In genomic region chr5:112254282-112254806, GRCm38 (mm10) we compare ENCODE assay signal across 10 mouse cellular contexts. TPM values are rescaled to one million over a fixed set of nuclear protein-coding genes. Genes with fewer than 3 reads are reported as not detected.
A peak's percentile ranks its signal among the peaks of the same experiment; 100 is the strongest.
DNase-seq lines count a peak whose midpoint lies in the region; ATAC-seq lines count a peak whose summit lies in the region.
"Had no signal": no experiment of that assay in that cellular context is flagged by ENCODE, and none has a peak within 500 bp of the region (broad histone marks: within the 10 kb centered on the region; RNA-seq: fewer than 3 reads in every experiment).

No protein-coding gene starts in this region.

- no peak overlapping the region for H3K27ac ChIP-seq in embryonic facial prominence, embryonic 14.5 days (replicated peaks; ENCODE audit: low read depth, low read length)
- H3K27ac ChIP-seq in embryonic facial prominence, embryonic 10.5 days (replicated peaks), result no peak overlapping the region
- H3K27ac ChIP-seq: embryonic facial prominence, embryonic 13.5 days; macrophage had no signal

- H3K36me3 ChIP-seq in embryonic facial prominence, embryonic 14.5 days (ENCODE audit: control insufficient read depth, insufficient read depth, low read length), result no peaks in the 10 kb centered on the region
- H3K36me3 ChIP-seq in embryonic facial prominence, embryonic 10.5 days (replicated peaks), result no peaks in the 10 kb centered on the region
- H3K36me3 ChIP-seq: embryonic facial prominence, embryonic 13.5 days had no signal

- H3K27me3 ChIP-seq in embryonic facial prominence, embryonic 14.5 days (replicated peaks; ENCODE audit: control insufficient read depth, insufficient read depth, low read length), result no peaks in the 10 kb centered on the region
- peaks cover 12% of the 10 kb centered on the region; the same call in 1 of the 2 replicates for H3K27me3 ChIP-seq in embryonic facial prominence, embryonic 10.5 days (replicated peaks; ENCODE audit: low read depth, poor library complexity, severe bottlenecking)

- peak; percentile 21; the same call in 1 of the 2 replicates for ATAC-seq in embryonic facial prominence, embryonic 14.5 days (ENCODE audit: low read depth)

- WGBS in embryonic facial prominence, embryonic 14.5 days, result 55% methylated on average over 7 of the region's 7 CpGs
- 84% methylated on average over 7 of the region's 7 CpGs for WGBS in embryonic facial prominence, embryonic 10.5 days

- DNase-seq in embryonic facial prominence, embryonic 14.5 days (ENCODE audit: low spot score), result peak; percentile 28
- DNase-seq in embryonic facial prominence, embryonic 10.5 days (ENCODE audit: low spot score), result no peak
- peak; percentile 80 for DNase-seq in 3134 (ENCODE audit: extremely low read depth, insufficient read length, low spot score)
- peak; percentile 65 for DNase-seq in cerebellum, adult 8-10 months
- DNase-seq in heart, adult 9 months (ENCODE audit: low spot score in 2 of 2), result peak; percentile 74 to 79
- DNase-seq in layer of hippocampus, postnatal 10 days (ENCODE audit: low spot score in 2 of 2), result peak; percentile 59 to 75
- DNase-seq in right cerebral cortex, postnatal 10 days (ENCODE audit: low spot score in 2 of 2), result peak; percentile 85 to 86
- DNase-seq in spleen, postnatal 4 days (ENCODE audit: low spot score in 2 of 2), result no peak

- no peak overlapping the region for H3K9ac ChIP-seq in embryonic facial prominence, embryonic 14.5 days (ENCODE audit: low read depth, low read length)
- H3K9ac ChIP-seq: embryonic facial prominence, embryonic 13.5 days had no signal

- no peak overlapping the region for H3K4me2 ChIP-seq in embryonic facial prominence, embryonic 14.5 days (ENCODE audit: low read depth, low read length)
- H3K4me2 ChIP-seq: embryonic facial prominence, embryonic 13.5 days had no signal

- H3K4me3 ChIP-seq in embryonic facial prominence, embryonic 14.5 days (ENCODE audit: low read depth, low read length), result no peak overlapping the region
- no peak overlapping the region for H3K4me3 ChIP-seq in embryonic facial prominence, embryonic 10.5 days
- H3K4me3 ChIP-seq: embryonic facial prominence, embryonic 13.5 days had no signal

- no peaks in the 10 kb centered on the region for H3K9me3 ChIP-seq in embryonic facial prominence, embryonic 14.5 days (ENCODE audit: control insufficient read depth, low read length)
- H3K9me3 ChIP-seq in embryonic facial prominence, embryonic 10.5 days, result no peaks in the 10 kb centered on the region
- H3K9me3 ChIP-seq: embryonic facial prominence, embryonic 13.5 days had no signal

- H3K4me1 ChIP-seq in embryonic facial prominence, embryonic 14.5 days (ENCODE audit: control insufficient read depth, insufficient read depth, low read length), result peaks cover 6% of the 10 kb centered on the region; the same call in 1 of the 2 replicates
- peaks cover 20% of the 10 kb centered on the region for H3K4me1 ChIP-seq in embryonic facial prominence, embryonic 10.5 days

RNA-seq across cellular contexts. Expression of gene Crybb1, which starts 1.3 kb away (rescaled TPM):
- 1.8 and 3.2 TPM in 2 replicates for polyA plus RNA-seq in embryonic facial prominence, embryonic 14.5 days (2014; fragmentation: Nextera tagmentation; extraction: Ambion mirVana)
- polyA plus RNA-seq in embryonic facial prominence, embryonic 10.5 days (2016; fragmentation: Nextera tagmentation; extraction: Ambion mirVana), result 0.20 and 0.80 TPM in 2 replicates
- 10 to 100 TPM; 11.3 to 12.4 TPM for total RNA-seq in layer of hippocampus, postnatal 10 days (2021)
- polyA plus RNA-seq: macrophage had no signal

RNA-seq across cellular contexts. Expression of gene Cryba4, which starts 2.0 kb away (rescaled TPM):
- 2.7 and 2.8 TPM in 2 replicates for polyA plus RNA-seq in embryonic facial prominence, embryonic 14.5 days (2014; fragmentation: Nextera tagmentation; extraction: Ambion mirVana)
- 0.35 and 0.69 TPM in 2 replicates for polyA plus RNA-seq in embryonic facial prominence, embryonic 10.5 days (2016; fragmentation: Nextera tagmentation; extraction: Ambion mirVana)
- 1 to 10 TPM in 1 of 2 experiments, under 1 TPM in 1; 0.94 to 2.4 TPM for total RNA-seq in layer of hippocampus, postnatal 10 days (2021)

RNA-seq across cellular contexts. Expression of gene Tpst2, which starts 22.1 kb away (rescaled TPM):
- 46.9 and 50.6 TPM in 2 replicates for polyA plus RNA-seq in embryonic facial prominence, embryonic 14.5 days (2014; fragmentation: Nextera tagmentation; extraction: Ambion mirVana)
- polyA plus RNA-seq in embryonic facial prominence, embryonic 10.5 days (2016; fragmentation: Nextera tagmentation; extraction: Ambion mirVana), result 34.0 and 35.9 TPM in 2 replicates
- 10 to 100 TPM; 34.0 to 38.9 TPM for total RNA-seq in layer of hippocampus, postnatal 10 days (2021)

Comparison
In these comparisons a context has a peak if more than half of its experiments do, and no peak if none do; other contexts are left out.
1. DNase-seq: peak in embryonic facial prominence, embryonic 14.5 days (single experiment), 3134 (single experiment), cerebellum, adult 8-10 months (single experiment), heart, adult 9 months (2 of 2), layer of hippocampus, postnatal 10 days (2 of 2) and right cerebral cortex, postnatal 10 days (2 of 2); none in embryonic facial prominence, embryonic 10.5 days (single experiment) and spleen, postnatal 4 days (0 of 2).